Mouse (Mus musculus): ENCODE data around the gene Cort.

DNA sequence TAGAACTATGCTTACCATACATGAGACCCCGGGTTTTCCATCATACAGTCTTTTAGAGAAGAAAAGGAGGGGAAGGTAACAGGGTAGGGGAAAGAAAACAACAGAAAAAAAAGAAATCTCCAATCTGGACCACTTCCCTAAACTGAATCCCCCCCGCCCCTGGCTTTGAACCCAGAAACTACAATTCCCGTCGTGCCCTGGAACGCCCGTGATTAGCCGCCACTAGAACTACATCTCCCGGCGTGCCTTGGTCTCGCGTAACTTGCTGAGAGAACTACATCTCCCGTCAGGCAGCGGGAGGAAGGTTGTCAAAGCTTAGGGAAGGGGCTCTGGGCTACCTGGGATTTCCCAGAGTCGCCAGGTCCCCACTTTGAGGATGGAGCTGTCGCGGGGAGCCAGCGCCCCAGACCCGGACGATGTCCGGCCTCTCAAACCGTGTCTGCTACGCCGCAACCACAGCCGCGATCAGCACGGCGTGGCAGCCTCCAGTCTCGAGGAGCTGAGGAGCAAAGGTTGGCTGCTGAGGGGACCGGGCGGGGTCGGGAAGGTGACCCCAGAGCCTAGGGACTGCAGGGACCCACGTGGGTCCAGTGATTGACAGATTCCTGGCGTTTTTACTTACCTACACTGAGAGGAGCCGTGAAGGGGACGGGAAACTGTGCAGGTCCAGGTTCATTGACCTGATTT lies 22.5 kb downstream of the Cort start, which contains the start of gene Dffa:
- TF ChIP-seq CTCF (IDR thresholded peaks at IDR 0.05; ENCODE audit: low read depth) (no peak), EP300 (IDR thresholded peaks at IDR 0.05; ENCODE audit: low read depth) (no peak)

Data from liver, embryonic 14.5 days (tissue).